In genomic region chr7:114719381-114720131, GRCm38 (mm10) we compare ENCODE assay signal across 9 mouse cellular contexts. TPM values are rescaled to one million over a fixed set of nuclear protein-coding genes. Genes with fewer than 3 reads are reported as not detected.
DNase-seq lines count a peak whose midpoint lies in the region; ATAC-seq and TF ChIP-seq lines count a peak whose summit lies in the region.
"Had no signal": no experiment of that assay in that cellular context is flagged by ENCODE, and none has a peak within 500 bp of the region (broad histone marks: within the 10 kb centered on the region; RNA-seq: fewer than 3 reads in every experiment).

No protein-coding gene starts in this region.

- 2% methylated on average over 17 of the region's 17 CpGs for WGBS in heart, embryonic 16.5 days
- WGBS in thymus, adult 2 months: 9% methylated on average over 17 of the region's 17 CpGs

- no peak overlapping the region for H3K4me3 ChIP-seq in ES-Bruce4 (ENCODE audit: low read depth, low read length)
- H3K4me3 ChIP-seq in heart, embryonic 16.5 days (ENCODE audit: low read length): peak overlapping the region; percentile 24
- no peak overlapping the region for H3K4me3 ChIP-seq in thymus, adult 2 months (ENCODE audit: control insufficient read depth, insufficient read depth, low read length)

- H3K9me3 ChIP-seq in ES-Bruce4 (replicated peaks; ENCODE audit: control insufficient read depth, insufficient read depth, low read length, poor library complexity, severe bottlenecking): no peaks in the 10 kb centered on the region
- no peaks in the 10 kb centered on the region for H3K9me3 ChIP-seq in heart, embryonic 16.5 days (replicated peaks; ENCODE audit: control insufficient read depth, low read length)

- no peak for TF ChIP-seq EP300 in ES-Bruce4 (IDR thresholded peaks at IDR 0.05; ENCODE audit: insufficient read depth, low read depth, low read length)

- no peaks in the 10 kb centered on the region for H3K27me3 ChIP-seq in ES-Bruce4 (ENCODE audit: control insufficient read depth, insufficient read depth, low read length, poor library complexity, severe bottlenecking)
- peaks cover 43% of the 10 kb centered on the region for H3K27me3 ChIP-seq in heart, embryonic 16.5 days (ENCODE audit: control insufficient read depth, insufficient read depth, low read length)
- no peaks in the 10 kb centered on the region; the same call in 1 of the 2 replicates for H3K27me3 ChIP-seq in thymus, adult 2 months (ENCODE audit: control insufficient read depth, insufficient read depth, low read length)

- TF ChIP-seq POLR2A in ES-Bruce4 (IDR thresholded peaks at IDR 0.05; ENCODE audit: insufficient read depth, low read length): no peak
- no peak for TF ChIP-seq POLR2A in thymus, adult 2 months (IDR thresholded peaks at IDR 0.05; ENCODE audit: control insufficient read depth, extremely low read depth, insufficient read depth, low read length, poor library complexity)

- no peaks in the 10 kb centered on the region for H3K4me1 ChIP-seq in ES-Bruce4 (ENCODE audit: control insufficient read depth, insufficient read depth, low read length)
- H3K4me1 ChIP-seq in heart, embryonic 16.5 days (ENCODE audit: control insufficient read depth, insufficient read depth, low read length): peaks cover 11% of the 10 kb centered on the region
- peaks cover 12% of the 10 kb centered on the region for H3K4me1 ChIP-seq in thymus, adult 2 months (replicated peaks; ENCODE audit: control insufficient read depth, insufficient read depth, low read length)

- peak; percentile 73 for DNase-seq in 3T3-L1 (ENCODE audit: low read depth, low spot score)
- DNase-seq in kidney, postnatal 14 days: peak; percentile 21
- peak; percentile 29 for DNase-seq in thymus, adult 2 months
- no peak for DNase-seq in spleen, postnatal 10 days (ENCODE audit: low spot score in 2 of 2)

- ATAC-seq in common myeloid progenitor, adult 5-6 weeks (replicated peaks; ENCODE audit: low read depth, poor library complexity, severe bottlenecking): peak; percentile 88
- 0 out of 2 replicates have a peak, but pooled peaks have one; percentile 45 for ATAC-seq in heart, embryonic 16.5 days (replicated peaks; ENCODE audit: extremely low read depth, insufficient read depth, low FRiP score)
- peak; percentile 69 for ATAC-seq in megakaryocyte-erythroid progenitor cell, adult 5-6 weeks (replicated peaks; ENCODE audit: low FRiP score, low TSS enrichment, poor library complexity, severe bottlenecking)

- peak overlapping the region; percentile 63 for H3K4me2 ChIP-seq in heart, embryonic 16.5 days (ENCODE audit: low read depth, low read length)

- H3K36me3 ChIP-seq in ES-Bruce4 (ENCODE audit: control insufficient read depth, insufficient read depth, low read length, poor library complexity, severe bottlenecking): no peaks in the 10 kb centered on the region
- no peaks in the 10 kb centered on the region for H3K36me3 ChIP-seq in heart, embryonic 16.5 days (ENCODE audit: control insufficient read depth, insufficient read depth)
- no peaks in the 10 kb centered on the region for H3K36me3 ChIP-seq in thymus, adult 2 months (ENCODE audit: control insufficient read depth, insufficient read depth, low read length)

- TF ChIP-seq CTCF in ES-Bruce4 (IDR thresholded peaks at IDR 0.05; ENCODE audit: low read depth, low read length): peak; percentile 62
- no peak for TF ChIP-seq CTCF in thymus, adult 2 months (IDR thresholded peaks at IDR 0.05; ENCODE audit: borderline replicate concordance, control insufficient read depth, extremely low read depth, insufficient read depth, low read length, poor library complexity)

- H3K9ac ChIP-seq in ES-Bruce4 (ENCODE audit: low read depth, poor library complexity, severe bottlenecking): no peak overlapping the region
- H3K9ac ChIP-seq in heart, embryonic 16.5 days (ENCODE audit: low read length): peak overlapping the region; percentile 8; the same call in 1 of the 2 replicates

- H3K27ac ChIP-seq in ES-Bruce4 (ENCODE audit: insufficient read depth, low read length): no peak overlapping the region
- no peak overlapping the region for H3K27ac ChIP-seq in heart, embryonic 16.5 days (ENCODE audit: low read length)
- no peak overlapping the region for H3K27ac ChIP-seq in thymus, adult 2 months (ENCODE audit: control insufficient read depth, insufficient read depth, low read length)

RNA-seq across cellular contexts. Expression of gene Calcb, which starts 1.1 kb away (rescaled TPM):
- not detected in 2 replicates for polyA plus RNA-seq in ES-Bruce4 (2011; ENCODE audit: insufficient read depth, insufficient read length, low read depth, missing spikeins)
- total RNA-seq in common myeloid progenitor, adult 5-6 weeks (2017): not detected in 2 replicates
- polyA plus RNA-seq in heart, embryonic 16.5 days (2015; fragmentation: Nextera tagmentation; extraction: Ambion mirVana): 0.99 and 1.7 TPM in 2 replicates
- total RNA-seq in megakaryocyte-erythroid progenitor cell, adult 5-6 weeks (2014; fragmentation: Nextera tagmentation): not detected in 2 replicates
- total RNA-seq in megakaryocyte-erythroid progenitor cell, adult 5-6 weeks (2017): not detected in 2 replicates
- 10.0 and 10.3 TPM in 2 replicates for polyA plus RNA-seq in thymus, adult 2 months (2012; rRNA removed)
- polyA plus RNA-seq: spleen, adult 2 months had no signal

RNA-seq across cellular contexts. Expression of gene Insc, which starts 23.9 kb away (rescaled TPM):
- polyA plus RNA-seq in ES-Bruce4 (2011; ENCODE audit: insufficient read depth, insufficient read length, low read depth, missing spikeins): not detected in 2 replicates
- not detected in 2 replicates for total RNA-seq in common myeloid progenitor, adult 5-6 weeks (2017)
- 6.1 and 6.7 TPM in 2 replicates for polyA plus RNA-seq in heart, embryonic 16.5 days (2015; fragmentation: Nextera tagmentation; extraction: Ambion mirVana)
- total RNA-seq in megakaryocyte-erythroid progenitor cell, adult 5-6 weeks (2014; fragmentation: Nextera tagmentation): not detected in 2 replicates
- total RNA-seq in megakaryocyte-erythroid progenitor cell, adult 5-6 weeks (2017): not detected in 2 replicates
- 0.26 and 0.55 TPM in 2 replicates for polyA plus RNA-seq in thymus, adult 2 months (2012; rRNA removed)

Comparison
In these comparisons a context has a peak if more than half of its experiments do, and no peak if none do; other contexts are left out.
1. DNase-seq: peak in 3T3-L1 (single experiment), kidney, postnatal 14 days (single experiment) and thymus, adult 2 months (single experiment); none in spleen, postnatal 10 days (0 of 2).
2. Peak in every context shown above with its lines, with median percentiles within 50 percentile points of each other: ATAC-seq.